Mouse (Mus musculus): Measurements from ENCODE around the gene Il1f5.

The Il1f5 gene

DNA sequence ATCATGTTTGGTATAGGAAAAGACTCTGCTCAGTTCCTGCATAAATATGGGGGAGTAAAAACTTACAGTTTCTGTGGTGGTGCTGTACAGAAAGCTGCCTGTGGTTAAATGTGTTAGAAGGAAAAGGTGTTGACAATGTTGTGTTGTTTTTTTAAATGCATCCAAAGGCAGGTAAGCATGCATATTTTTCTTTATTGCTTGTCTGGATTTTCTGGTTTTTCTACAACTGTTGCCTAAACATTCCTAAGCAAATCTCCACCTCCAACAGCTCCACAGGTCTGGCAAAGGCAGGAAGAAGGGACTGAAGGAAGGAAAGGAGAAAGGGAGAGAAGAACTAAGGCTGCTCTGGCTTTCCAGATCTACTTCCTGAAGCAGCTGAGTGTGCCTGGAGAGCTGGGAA lies at the start of gene Il1f5:
TSS of gene Il1f5 (plus strand) at position 301 of the 400 bp plus-strand sequence.
- no peak for DNase-seq

DNA sequence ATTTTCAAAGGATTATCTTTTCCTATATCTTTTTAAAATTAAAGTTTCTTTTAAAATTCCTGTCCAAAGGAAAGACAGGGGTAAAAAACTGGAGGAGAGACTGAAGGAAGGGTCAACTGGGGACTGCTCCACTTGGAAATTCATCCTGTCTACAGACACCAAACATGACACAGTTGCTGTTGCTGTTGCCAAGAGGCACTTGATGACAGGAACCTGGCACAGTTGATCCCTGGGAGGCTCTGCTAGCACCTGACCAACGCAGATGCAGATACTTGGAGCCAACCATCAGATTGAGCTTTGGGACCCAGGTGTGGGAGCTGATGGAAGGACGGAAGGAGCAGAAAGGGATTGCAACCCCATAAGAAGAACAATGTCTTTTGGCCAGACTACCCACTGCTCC lies 49.6 kb upstream of the Il1f5 start:
- no peak for DNase-seq

GRCm38 (mm10) chr2:24267503-24267902 lies 9.3 kb upstream of the Il1f5 start:
- no peak for DNase-seq

DNA sequence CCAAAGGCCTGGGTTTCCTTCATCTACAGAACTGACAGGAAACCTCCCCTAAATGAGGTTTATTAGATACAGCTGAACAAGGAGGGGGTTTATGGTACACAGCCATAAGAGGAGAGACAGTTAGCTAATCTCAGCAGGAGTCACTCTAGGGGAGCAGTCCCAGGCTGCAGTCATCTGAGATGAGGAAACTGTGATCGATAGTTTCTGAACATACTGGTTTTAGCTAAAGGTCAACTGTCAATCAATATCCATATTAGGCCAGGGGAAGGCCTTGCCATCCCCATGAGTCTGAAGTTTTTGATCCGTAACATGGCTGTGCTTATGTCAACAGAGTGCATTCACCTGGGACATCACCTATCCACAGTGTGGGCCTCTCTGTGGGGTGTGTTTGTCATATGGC lies 3.1 kb upstream of the Il1f5 start:
- DNase-seq: no peak

- no peak for DNase-seq
Observed at GRCm38 (mm10) chr2:24275146-24275545, 1.6 kb upstream of the Il1f5 start.

DNA sequence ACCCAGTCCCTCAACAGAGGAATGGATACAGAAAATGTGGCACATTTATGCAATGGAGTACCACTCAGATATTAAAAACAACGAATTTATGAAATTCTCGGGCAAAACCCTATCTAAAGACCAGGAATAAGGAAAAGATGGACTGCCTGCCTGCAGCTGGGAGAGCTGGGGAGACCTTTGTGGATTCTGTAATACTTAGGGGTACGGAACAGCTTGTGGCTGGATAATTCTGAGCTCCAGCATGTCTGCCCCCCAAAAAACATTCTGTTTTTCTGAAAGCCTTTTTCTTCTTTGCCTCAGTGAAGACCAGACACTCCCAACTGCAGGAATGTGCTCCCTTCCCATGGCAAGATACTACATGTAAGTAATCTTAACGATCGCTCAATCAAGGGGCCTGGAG lies 14.1 kb downstream of the Il1f5 start, which contains the start of gene Il1f10:
TSS of gene Il1f10 (plus strand) at position 301 of the 400 bp plus-strand sequence.
- DNase-seq: no peak

- no peak for DNase-seq
Observed at GRCm38 (mm10) chr2:24294616-24295015, 17.9 kb downstream of the Il1f5 start.

- DNase-seq: peak in 1 of 2 experiments; percentile 55
Observed at GRCm38 (mm10) chr2:24296837-24297236, 20.1 kb downstream of the Il1f5 start.

DNA sequence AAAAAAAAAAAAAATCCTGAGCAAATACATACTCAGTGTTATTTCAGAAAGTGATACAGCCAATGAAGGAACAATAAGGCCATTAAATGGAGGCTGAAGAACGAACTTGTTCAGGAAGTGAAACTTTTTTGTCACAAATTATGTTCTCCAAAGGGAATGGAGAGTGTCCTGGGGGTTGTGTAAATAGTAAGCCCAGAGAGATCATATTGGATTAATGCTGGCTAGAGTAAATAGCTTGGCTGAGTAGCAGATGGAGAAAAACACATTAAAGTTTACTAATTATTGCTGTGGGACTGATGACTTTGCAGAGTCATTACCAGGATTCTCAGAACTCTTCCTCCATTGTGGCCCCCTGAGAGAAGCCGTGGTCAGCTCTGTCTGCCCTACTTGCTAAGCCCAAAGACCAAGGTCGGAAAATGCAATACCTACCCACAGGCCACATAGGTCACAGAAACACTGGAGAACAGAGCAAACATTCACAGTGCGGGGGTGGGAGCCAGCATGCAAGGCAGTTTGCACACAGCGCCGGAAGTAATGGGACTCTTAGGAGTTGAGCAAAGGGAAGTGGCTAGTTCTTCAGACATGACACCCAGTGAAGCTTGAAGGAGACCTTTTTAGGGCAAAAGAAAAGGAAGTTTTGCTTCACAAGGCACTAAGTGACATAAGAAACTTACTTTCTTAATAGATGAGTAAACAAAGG lies 34.7 kb downstream of the Il1f5 start:
- no peak for DNase-seq

- DNase-seq: no peak
Observed at GRCm38 (mm10) chr2:24316919-24317318, 40.2 kb downstream of the Il1f5 start.

DNA sequence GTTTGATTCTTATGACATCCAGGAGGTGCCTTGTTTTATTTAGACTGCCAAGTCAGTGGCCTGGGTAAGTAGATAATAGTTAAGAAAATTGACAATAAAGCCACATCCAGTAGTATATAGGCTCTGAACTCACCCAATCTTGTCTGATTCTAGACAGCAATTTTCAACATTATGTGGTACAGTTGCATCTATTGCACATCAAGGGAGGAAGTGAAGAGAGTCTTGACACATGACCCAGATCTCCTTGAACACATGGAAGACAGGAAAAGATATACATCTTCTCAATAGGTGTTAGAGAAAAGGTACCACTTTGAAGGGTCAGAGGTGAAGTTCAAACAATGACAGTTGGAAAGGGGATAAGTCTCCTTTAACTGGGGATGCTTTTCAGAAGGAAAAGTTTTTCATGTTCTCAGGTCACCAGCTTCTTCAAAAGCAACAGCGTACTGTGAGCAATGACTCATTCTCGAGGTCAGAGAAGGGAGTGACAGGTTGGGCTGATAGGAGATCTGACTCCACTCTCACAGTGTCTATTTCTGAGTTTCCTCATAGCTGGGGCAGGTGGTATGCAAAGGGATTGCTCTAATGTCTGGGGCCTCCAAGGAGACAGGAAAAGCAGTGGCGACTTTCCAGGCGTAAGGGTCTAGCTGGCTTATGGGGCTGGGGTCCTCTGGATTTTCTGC lies 41.3 kb downstream of the Il1f5 start:
- DNase-seq: no peak

All from kidney, postnatal 25 days (tissue).